Mouse (Mus musculus) CH12.LX (cell line): Measurements from ENCODE around the gene Fam78b. TPM values are rescaled to one million over a fixed set of nuclear protein-coding genes. Genes with fewer than 3 reads are reported as not detected.

Experiments
- DNase-seq: peaks from one replicate; pipeline ENCODE4 v3.0.0-alpha.2; 2013; ENCODE audit errors: extremely low read depth
- H3K27ac ChIP-seq: 2 replicates; pipeline ENCODE4 v1.5.1; 2012; ENCODE audit warnings: low read depth, mild to moderate bottlenecking, control low read depth, moderate library complexity; ENCODE audit not compliant: insufficient read depth
- H3K27me3 ChIP-seq: replicated peaks from 2 replicates; pipeline ENCODE3; 2012; ENCODE audit warnings: inconsistent platforms
- H3K36me3 ChIP-seq, 2 experiments: replicated peaks in 1 of 2; 2 replicates each; pipeline versions ENCODE3 to v1.6.1; 2012; ENCODE audit warnings: inconsistent platforms in 1 of 2, low read length in 1 of 2, mild to moderate bottlenecking in 1 of 2, mixed read lengths in 1 of 2, moderate library complexity in 1 of 2; ENCODE audit not compliant: control insufficient read depth in 1 of 2, insufficient read depth in 1 of 2
- H3K4me1 ChIP-seq, 2 experiments: 2 replicates each; pipeline ENCODE4 v1.6.1; 2012; ENCODE audit warnings: inconsistent platforms in 1 of 2, moderate library complexity in 1 of 2; ENCODE audit not compliant: insufficient read depth in 2 of 2, control insufficient read depth in 1 of 2
- H3K4me2 ChIP-seq: 2 replicates; pipeline ENCODE4 v1.6.1; 2012; ENCODE audit warnings: low read depth, mild to moderate bottlenecking, control low read depth; ENCODE audit not compliant: poor library complexity, insufficient read depth, severe bottlenecking
- H3K4me3 ChIP-seq, 3 experiments: fragments of 150-350 bp in 1 of 3; sonication (generic) in 1 of 3; replicated peaks in 1 of 3; 2 replicates each; pipeline versions ENCODE3 to v1.5.1; 2011 to 2012; ENCODE audit warnings: low read depth in 2 of 3, low read length in 2 of 3, mild to moderate bottlenecking in 2 of 3, moderate library complexity in 2 of 3, control low read depth in 1 of 3, improper control_type of control experiment in 1 of 3, inconsistent platforms in 1 of 3, mixed read lengths in 1 of 3; ENCODE audit not compliant: poor library complexity in 1 of 3
- H3K79me2 ChIP-seq: replicated peaks from 2 replicates; pipeline ENCODE4 v1.6.1; 2012; ENCODE audit warnings: mild to moderate bottlenecking, moderate library complexity; ENCODE audit not compliant: control insufficient read depth, poor library complexity, insufficient read depth, severe bottlenecking; ENCODE audit errors: extremely low read depth
- H3K9ac ChIP-seq: 2 replicates; pipeline ENCODE4 v1.6.1; 2012; ENCODE audit warnings: low read depth, mild to moderate bottlenecking, control low read depth, moderate library complexity; ENCODE audit not compliant: insufficient read depth
- H3K9me3 ChIP-seq: replicated peaks from 2 replicates; pipeline ENCODE3; 2012; ENCODE audit warnings: low read length, inconsistent platforms, mixed read lengths
- BHLHE40 ChIP-seq: IDR thresholded peaks from 2 replicates; pipeline ENCODE4 v1.6.1; 2011; ENCODE audit warnings: mild to moderate bottlenecking, low read depth, low read length, improper control_type of control experiment
- CHD1 ChIP-seq: IDR thresholded peaks from 2 replicates; pipeline ENCODE4 v1.6.1; 2012; ENCODE audit warnings: low read depth, low read length, improper control_type of control experiment, inconsistent platforms
- E2F4 ChIP-seq: IDR thresholded peaks from 2 replicates; pipeline ENCODE4 v1.6.1; 2011; ENCODE audit warnings: low read depth, low read length, improper control_type of control experiment; ENCODE audit not compliant: insufficient replicate concordance
- EP300 ChIP-seq: IDR thresholded peaks from 2 replicates; pipeline ENCODE4 v1.6.1; 2011; ENCODE audit warnings: low read length, improper control_type of control experiment
- ETS1 ChIP-seq: conservative IDR thresholded peaks from 2 replicates; pipeline ENCODE4 v1.6.1; 2012; ENCODE audit warnings: low read depth, mild to moderate bottlenecking, inconsistent platforms, low read length, improper control_type of control experiment, moderate library complexity
- GABPA ChIP-seq: IDR thresholded peaks from 2 replicates; pipeline ENCODE4 v1.6.1; 2012; ENCODE audit warnings: low read depth, low read length, improper control_type of control experiment, inconsistent platforms; ENCODE audit not compliant: insufficient replicate concordance
- HCFC1 ChIP-seq: IDR thresholded peaks from 2 replicates; pipeline ENCODE4 v1.6.1; 2012; ENCODE audit warnings: low read depth, mild to moderate bottlenecking, inconsistent platforms, low read length, improper control_type of control experiment
- IRF4 ChIP-seq: IDR thresholded peaks from 2 replicates; pipeline ENCODE4 v1.6.1; 2014; ENCODE audit warnings: low read depth, mild to moderate bottlenecking, inconsistent platforms, low read length, improper control_type of control experiment
- JUN ChIP-seq: IDR thresholded peaks from 2 replicates; pipeline ENCODE4 v1.6.1; 2011; ENCODE audit warnings: low read depth, mild to moderate bottlenecking, low read length, improper control_type of control experiment, moderate library complexity; ENCODE audit not compliant: insufficient read depth
- JUND ChIP-seq: conservative IDR thresholded peaks from 2 replicates; pipeline ENCODE4 v1.6.1; 2011; ENCODE audit warnings: low read depth, low read length, improper control_type of control experiment
- KAT2A ChIP-seq: IDR thresholded peaks from 2 replicates; pipeline ENCODE4 v1.6.1; 2012; ENCODE audit warnings: low read length, improper control_type of control experiment, inconsistent platforms; ENCODE audit not compliant: insufficient replicate concordance
- MAFK ChIP-seq: IDR thresholded peaks from 2 replicates; pipeline ENCODE4 v1.6.1; 2011; ENCODE audit warnings: low read length, improper control_type of control experiment; ENCODE audit not compliant: insufficient replicate concordance
- MAX ChIP-seq: IDR thresholded peaks from 2 replicates; pipeline ENCODE4 v1.6.1; 2011; ENCODE audit warnings: low read length, improper control_type of control experiment
- MAZ ChIP-seq: IDR thresholded peaks from 2 replicates; pipeline ENCODE4 v1.6.1; 2012; ENCODE audit warnings: low read depth, mild to moderate bottlenecking, inconsistent platforms, low read length, improper control_type of control experiment, moderate library complexity
- MEF2A ChIP-seq: IDR thresholded peaks from 2 replicates; pipeline ENCODE4 v1.6.1; 2014; ENCODE audit warnings: low read depth, mild to moderate bottlenecking, inconsistent platforms, low read length, improper control_type of control experiment, borderline replicate concordance
- MYC ChIP-seq: IDR thresholded peaks from 2 replicates; pipeline ENCODE4 v1.6.1; 2011; ENCODE audit warnings: low read depth, mild to moderate bottlenecking, improper control_type of control experiment, low read length
- NRF1 ChIP-seq: IDR thresholded peaks from 2 replicates; pipeline ENCODE4 v1.6.1; 2014; ENCODE audit warnings: low read depth, mild to moderate bottlenecking, inconsistent platforms, low read length, improper control_type of control experiment, moderate library complexity
- PAX5 ChIP-seq: IDR thresholded peaks from 2 replicates; pipeline ENCODE4 v1.6.1; 2012; ENCODE audit warnings: low read length, inconsistent platforms, mixed read lengths
- RCOR1 ChIP-seq: conservative IDR thresholded peaks from 2 replicates; pipeline ENCODE4 v1.6.1; 2012; ENCODE audit warnings: low read depth, mild to moderate bottlenecking, inconsistent platforms, low read length, improper control_type of control experiment
- SIN3A ChIP-seq: IDR thresholded peaks from 2 replicates; pipeline ENCODE4 v1.6.1; 2012; ENCODE audit warnings: low read length, improper control_type of control experiment, inconsistent platforms
- SMC3 ChIP-seq: IDR thresholded peaks from 2 replicates; pipeline ENCODE4 v1.6.1; 2011; ENCODE audit warnings: low read depth, low read length, improper control_type of control experiment
- TBP ChIP-seq: conservative IDR thresholded peaks from 2 replicates; pipeline ENCODE4 v1.6.1; 2011; ENCODE audit warnings: low read depth, low read length, improper control_type of control experiment
- TCF12 ChIP-seq: IDR thresholded peaks from 2 replicates; pipeline ENCODE4 v1.6.1; 2014; ENCODE audit warnings: low read depth, mild to moderate bottlenecking, inconsistent platforms, low read length, improper control_type of control experiment
- UBTF ChIP-seq: IDR thresholded peaks from 2 replicates; pipeline ENCODE4 v1.6.1; 2012; ENCODE audit warnings: low read depth, mild to moderate bottlenecking, inconsistent platforms, low read length, improper control_type of control experiment, moderate library complexity
- USF1 ChIP-seq: IDR thresholded peaks from 2 replicates; pipeline ENCODE4 v1.6.1; 2014; ENCODE audit warnings: low read depth, mild to moderate bottlenecking, inconsistent platforms, low read length, improper control_type of control experiment
- ZKSCAN1 ChIP-seq: IDR thresholded peaks from 2 replicates; pipeline ENCODE4 v1.6.1; 2012; ENCODE audit warnings: low read depth, inconsistent platforms, low read length, improper control_type of control experiment, borderline replicate concordance
- ZMIZ1 ChIP-seq: IDR thresholded peaks from 2 replicates; pipeline ENCODE4 v1.6.1; 2012; ENCODE audit warnings: low read depth, mild to moderate bottlenecking, inconsistent platforms, low read length, improper control_type of control experiment
- ZNF384 ChIP-seq: IDR thresholded peaks from 2 replicates; pipeline ENCODE4 v1.6.1; 2012; ENCODE audit warnings: low read depth, low read length, improper control_type of control experiment, inconsistent platforms
- dilution Hi-C: fragments of 300-500 bp; cut with MboI; formaldehyde crosslinking; loops from 2 replicates; pipeline ENCODE4 v1.14.3; 2020; ENCODE audit warnings: low sequenced_read_pairs; ENCODE audit not compliant: extremely low pct_unique_long_range_greater_than_20kb, extremely low pct_ligation_motif_present
- in situ Hi-C: fragments of 300-500 bp; cut with MboI; formaldehyde crosslinking; loops from 3 replicates; pipeline ENCODE4 v1.14.3; 2019; ENCODE audit warnings: low sequenced_read_pairs, low pct_ligation_motif_present, low pct_unique_long_range_greater_than_20kb, mixed read lengths
- polyA plus RNA-seq: library from polyadenylated mRNA; unstranded; fragments of >175 nt; gene quantifications from 2 replicates; pipeline ENCODE4 v1.2.1, GENCODE M21; 2012; ENCODE audit warnings: low read depth; ENCODE audit not compliant: insufficient read length
- total RNA-seq, 2 experiments: library from RNA; depleted of rRNA; stranded (reverse); fragments of 300-350 nt in 1 of 2; fragments of >200 nt in 1 of 2; gene quantifications; 2 replicates each; pipeline ENCODE4 v1.2.3; 2012 to 2014

The Fam78b gene
- total and polyA plus RNA-seq, 3 experiments = not detected

- Histone ChIP-seq H3K4me3 (no peak overlapping the region), H3K36me3 (no peaks in the 10 kb centered on the region), H3K27ac (no peak overlapping the region), H3K4me2 (no peak overlapping the region), H3K9ac (no peak overlapping the region), H3K4me1 (no peaks in the 10 kb centered on the region), H3K27me3 (peaks cover 2% of the 10 kb centered on the region), H3K79me2 (no peaks in the 10 kb centered on the region), H3K9me3 (peaks cover 7% of the 10 kb centered on the region)
- DNase-seq = no peak
- in situ Hi-C loops = no loop called here
- dilution Hi-C loops = no loop called here
- TF ChIP-seq MAFK = no peak
- no peak for TF ChIP-seq MAZ
- TF ChIP-seq HCFC1 = no peak
- TF ChIP-seq JUN = no peak
- no peak for TF ChIP-seq KAT2A
- no peak for TF ChIP-seq TCF12
- no peak for TF ChIP-seq MAX
- no peak for TF ChIP-seq ZNF384
- no peak for TF ChIP-seq EP300
- TF ChIP-seq ZMIZ1 = no peak
- no peak for TF ChIP-seq ETS1
- TF ChIP-seq MYC = no peak
- TF ChIP-seq SIN3A = no peak
- TF ChIP-seq IRF4 = no peak
- TF ChIP-seq NRF1 = no peak
These were observed 4.4 kb upstream of the Fam78b start for GRCm38 (mm10) chr1:166996811-166997210.

- no peak overlapping the region for H3K9ac ChIP-seq
- in situ Hi-C loops (loop anchor here (25.0 kb wide), 1 partner anchor 563 kb away; no protein-coding TSS in a partner anchor), dilution Hi-C loops (no loop called here)
These were observed 566 bp upstream of the Fam78b start for GRCm38 (mm10) chr1:167000529-167001173.

More at GRCm38 (mm10) chr1:167000529-167001173, 566 bp upstream of the Fam78b start:
- Histone ChIP-seq H3K4me2 (no peak overlapping the region), H3K27me3 (no peaks in the 10 kb centered on the region), H3K9me3 (peaks cover 12% of the 10 kb centered on the region), H3K27ac (no peak overlapping the region), H3K79me2 (no peaks in the 10 kb centered on the region), H3K4me3 (no peak overlapping the region), H3K36me3 (no peaks in the 10 kb centered on the region), H3K4me1 (no peaks in the 10 kb centered on the region)
- TF ChIP-seq UBTF = no peak
- no peak for TF ChIP-seq GABPA
- no peak for TF ChIP-seq ZNF384
- no peak for TF ChIP-seq ZKSCAN1
- TF ChIP-seq KAT2A = no peak
- TF ChIP-seq JUND = no peak
- no peak for TF ChIP-seq BHLHE40
- TF ChIP-seq EP300 = no peak
- TF ChIP-seq PAX5 = no peak
- TF ChIP-seq MAX = no peak
- TF ChIP-seq MEF2A = no peak
- no peak for TF ChIP-seq USF1
- TF ChIP-seq MYC = no peak
- TF ChIP-seq SMC3 = no peak
- TF ChIP-seq ZMIZ1 = no peak
- no peak for TF ChIP-seq TBP
- no peak for TF ChIP-seq HCFC1
- TF ChIP-seq E2F4 = no peak
- no peak for TF ChIP-seq CHD1
- no peak for TF ChIP-seq RCOR1
- DNase-seq = no peak
